Mouse (Mus musculus): Measurements from ENCODE around the gene Kit.

Gene Kit

DNA sequence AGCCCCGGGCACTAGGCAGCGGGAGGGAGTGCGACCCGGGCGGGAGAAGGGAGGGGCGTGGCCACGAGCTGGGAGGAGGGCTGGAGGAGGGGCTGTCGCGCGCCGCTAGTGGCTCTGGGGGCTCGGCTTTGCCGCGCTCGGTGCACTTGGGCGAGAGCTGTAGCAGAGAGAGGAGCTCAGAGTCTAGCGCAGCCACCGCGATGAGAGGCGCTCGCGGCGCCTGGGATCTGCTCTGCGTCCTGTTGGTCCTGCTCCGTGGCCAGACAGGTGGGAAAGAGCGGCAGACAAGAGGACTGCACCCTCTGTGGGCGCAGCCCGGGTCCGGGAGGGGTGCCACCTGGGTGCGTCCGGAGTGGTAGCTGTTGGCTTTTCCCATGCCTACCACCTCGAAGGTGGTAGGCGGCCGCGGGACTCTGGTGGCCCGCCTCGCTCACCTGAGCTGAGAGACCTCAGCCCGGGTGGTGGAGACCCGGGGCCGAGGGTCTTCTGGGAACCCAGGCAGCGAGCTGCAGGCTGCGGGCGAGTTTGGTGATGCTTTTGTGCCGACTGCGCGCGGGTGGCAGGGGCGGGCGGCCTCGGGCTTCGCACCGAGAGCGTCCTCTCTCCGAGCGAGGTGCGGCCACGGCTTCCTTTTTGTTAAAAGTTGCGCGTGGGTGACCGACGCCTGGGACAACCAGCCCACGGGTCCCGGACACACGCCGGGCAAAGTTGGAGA lies at the start of gene Kit:
Kit (plus strand) TSS at position 65 of the 715 bp plus-strand sequence.
- peak; percentile 38 to 57 for DNase-seq (ENCODE audit: low spot score in 2 of 2)

DNA sequence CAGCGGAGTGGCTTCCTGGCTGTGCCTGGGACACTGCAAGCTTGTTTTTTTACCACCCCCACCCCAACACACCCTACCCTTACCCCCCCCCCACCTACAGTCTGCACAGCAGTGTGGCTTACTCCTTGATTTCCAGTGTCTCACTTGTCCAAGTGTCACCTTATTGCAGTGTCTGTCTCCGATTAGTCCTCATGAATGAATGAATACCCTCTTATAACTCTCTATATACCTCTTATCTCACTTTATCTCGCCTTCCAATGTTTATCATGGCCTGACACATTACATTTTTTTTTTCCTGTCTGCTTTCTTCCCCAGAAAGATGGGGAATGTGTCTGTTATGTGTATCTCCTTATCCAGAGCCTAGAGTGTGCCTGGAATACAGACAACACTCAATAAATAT lies 38.6 kb upstream of the Kit start:
- DNase-seq (ENCODE audit: low spot score in 2 of 2) = no peak

DNA sequence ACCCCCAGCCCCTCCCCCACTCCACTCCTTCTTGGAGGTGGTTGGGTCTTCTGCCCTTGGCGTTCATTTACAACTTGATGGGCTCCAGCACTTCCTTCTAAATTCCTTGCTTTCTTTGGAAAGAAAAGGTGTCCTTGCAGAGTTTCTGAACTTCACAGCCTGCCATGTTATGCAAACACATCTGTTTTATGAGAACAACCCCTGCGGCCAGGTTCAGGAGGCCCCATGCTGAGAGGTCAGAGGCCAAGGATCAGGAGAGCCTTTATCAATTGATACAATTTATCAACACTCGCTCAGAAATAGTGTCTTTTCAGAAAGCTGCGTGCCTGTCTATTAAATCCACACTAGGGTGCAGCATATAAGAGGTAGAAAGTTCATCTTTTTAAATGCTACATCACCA lies 37.0 kb upstream of the Kit start:
- no peak for DNase-seq (ENCODE audit: low spot score in 2 of 2)

DNA sequence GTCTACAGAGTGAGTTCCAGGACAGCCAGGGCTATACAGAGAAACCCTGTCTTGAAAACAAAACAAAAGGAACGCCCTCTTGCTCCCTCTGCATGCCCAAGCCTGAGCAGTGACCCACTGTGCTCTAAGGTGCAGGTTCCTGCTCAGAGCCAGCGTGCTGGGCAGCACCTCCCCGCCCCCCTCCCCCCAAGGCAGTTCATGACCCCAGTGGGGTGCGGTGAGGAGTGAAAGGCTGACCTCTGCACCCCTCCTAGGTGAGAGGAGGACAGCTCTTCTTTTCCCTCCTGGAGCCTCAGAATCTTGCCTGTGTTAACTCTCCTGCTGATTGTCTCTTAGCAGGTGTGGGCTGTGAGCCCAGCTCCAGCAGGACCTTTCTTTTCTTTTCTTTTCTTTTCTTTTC lies 36.3 kb upstream of the Kit start:
- DNase-seq (ENCODE audit: low spot score in 2 of 2) = no peak

- no peak for DNase-seq (ENCODE audit: low spot score in 2 of 2)
Measured at GRCm38 (mm10) chr5:75539098-75539497, 35.6 kb upstream of the Kit start.

DNA sequence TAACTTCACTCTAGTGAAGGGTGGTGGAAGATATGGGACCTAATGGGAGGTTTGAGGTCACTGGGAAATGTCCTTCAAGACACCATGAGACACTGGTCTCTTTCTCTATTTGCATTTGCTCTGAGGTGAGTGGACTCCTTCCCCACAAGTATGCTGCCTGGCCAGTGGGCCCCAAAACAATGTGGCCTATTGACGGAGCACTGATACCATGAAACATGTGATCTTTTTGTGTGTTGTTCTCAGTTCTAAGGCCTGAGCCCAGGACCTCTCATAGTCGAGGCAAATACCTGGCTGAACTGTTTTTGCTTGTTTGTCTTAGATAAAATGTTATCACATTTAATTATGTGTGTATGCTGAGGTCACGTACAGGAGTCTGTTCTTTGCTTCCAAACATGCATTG lies 31.0 kb upstream of the Kit start:
- no peak for DNase-seq (ENCODE audit: low spot score in 2 of 2)

- no peak for DNase-seq (ENCODE audit: low spot score in 2 of 2)
Measured at GRCm38 (mm10) chr5:75544472-75545264, 30.0 kb upstream of the Kit start.

DNA sequence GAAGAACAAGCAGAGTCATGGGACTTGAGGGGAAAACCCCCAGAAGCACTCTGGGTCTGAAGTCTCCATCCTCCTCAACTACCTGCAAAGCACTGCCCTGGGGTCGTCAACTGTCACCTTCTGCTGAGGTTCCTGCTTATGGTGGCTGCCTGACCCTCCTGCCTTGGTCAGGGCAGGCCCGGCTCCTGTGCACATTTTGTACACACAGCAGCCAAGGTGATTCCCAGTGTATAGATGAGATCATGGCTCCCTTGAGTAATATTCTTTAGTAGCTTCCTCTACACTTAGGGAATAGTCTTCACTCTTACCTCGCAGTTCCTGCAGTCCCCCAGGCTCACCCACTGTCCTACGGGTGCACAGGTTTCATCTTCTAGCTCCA lies 29.5 kb upstream of the Kit start:
- DNase-seq (ENCODE audit: low spot score in 2 of 2) = no peak

DNA sequence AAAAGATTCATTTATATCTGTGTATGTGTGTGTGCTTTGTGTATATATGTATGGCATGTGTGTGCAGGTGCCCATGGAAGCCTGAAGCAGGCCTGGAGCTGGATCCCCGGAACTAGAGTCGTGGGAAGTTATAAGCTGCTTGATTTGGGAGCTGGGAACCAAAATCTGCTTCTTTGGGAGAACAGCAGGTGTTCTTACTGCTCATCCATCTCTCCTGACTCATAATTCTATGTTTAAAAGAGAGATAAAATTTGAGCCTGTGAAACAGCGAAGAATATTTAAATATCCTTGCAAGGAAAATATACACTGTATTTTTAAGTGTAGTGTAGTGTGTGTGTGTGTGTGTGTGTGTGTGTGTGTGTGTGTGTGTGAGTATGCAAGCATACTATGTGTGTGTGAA lies 21.7 kb upstream of the Kit start:
- no peak for DNase-seq (ENCODE audit: low spot score in 2 of 2)

DNA sequence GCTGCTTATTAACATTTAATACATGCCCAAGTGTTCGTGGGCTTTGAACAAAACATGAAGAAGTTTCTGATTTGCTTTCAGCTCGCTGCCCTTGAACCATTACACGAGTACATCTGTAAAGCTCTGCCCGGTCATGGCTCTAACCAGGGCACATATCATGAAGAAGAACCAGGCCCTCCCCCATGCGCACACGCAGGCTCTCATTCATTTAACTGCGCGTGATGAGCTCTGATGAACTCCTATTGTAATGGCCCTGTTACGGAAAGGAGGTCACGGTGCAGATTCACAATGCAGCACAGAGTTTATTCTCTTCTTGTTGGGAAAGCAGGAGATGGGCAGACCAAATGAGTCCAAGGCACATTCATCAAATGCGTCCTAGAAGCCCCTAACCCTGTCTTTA lies 17.1 kb upstream of the Kit start:
- no peak for DNase-seq (ENCODE audit: low spot score in 2 of 2)

GRCm38 (mm10) chr5:75559291-75559690 lies 15.4 kb upstream of the Kit start:
- no peak for DNase-seq (ENCODE audit: low spot score in 2 of 2)

- DNase-seq (ENCODE audit: low spot score in 2 of 2) = no peak
Measured at GRCm38 (mm10) chr5:75561231-75561630, 13.5 kb upstream of the Kit start.

DNA sequence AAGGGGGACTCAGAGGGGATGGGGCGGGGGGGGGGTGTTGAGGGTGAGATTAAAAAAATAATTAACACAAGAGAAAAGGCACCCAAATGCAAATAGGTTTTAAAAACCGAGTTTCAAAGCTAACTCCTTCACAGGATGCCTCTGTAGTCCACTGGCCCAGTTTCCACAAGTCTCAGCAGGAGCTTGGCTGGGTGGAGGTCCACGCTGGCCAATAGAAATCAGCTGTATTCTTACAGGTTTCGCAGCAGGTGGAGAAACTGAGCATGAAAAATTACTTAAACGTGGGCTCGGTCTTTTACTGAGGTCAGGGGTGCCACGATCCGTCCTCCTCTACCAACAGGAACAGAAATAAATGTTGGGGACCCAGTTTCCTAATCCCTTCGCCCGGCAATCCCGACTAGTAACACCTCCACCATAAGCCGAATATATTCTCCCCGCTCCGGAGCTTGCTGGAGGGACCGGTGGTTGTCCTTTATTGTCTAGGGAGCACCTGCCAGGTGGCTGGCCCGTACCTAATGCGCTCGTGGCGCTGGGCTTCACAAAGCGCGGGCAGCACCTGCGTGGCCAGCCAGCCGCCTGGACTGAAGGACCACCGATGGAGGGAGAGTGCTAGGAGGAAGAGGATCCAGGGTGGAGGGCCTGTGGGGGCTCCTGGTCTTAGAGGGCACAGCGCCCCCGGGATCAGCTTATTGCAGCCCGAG lies 415 bp upstream of the Kit start:
- DNase-seq (ENCODE audit: low spot score in 2 of 2) = no peak

DNA sequence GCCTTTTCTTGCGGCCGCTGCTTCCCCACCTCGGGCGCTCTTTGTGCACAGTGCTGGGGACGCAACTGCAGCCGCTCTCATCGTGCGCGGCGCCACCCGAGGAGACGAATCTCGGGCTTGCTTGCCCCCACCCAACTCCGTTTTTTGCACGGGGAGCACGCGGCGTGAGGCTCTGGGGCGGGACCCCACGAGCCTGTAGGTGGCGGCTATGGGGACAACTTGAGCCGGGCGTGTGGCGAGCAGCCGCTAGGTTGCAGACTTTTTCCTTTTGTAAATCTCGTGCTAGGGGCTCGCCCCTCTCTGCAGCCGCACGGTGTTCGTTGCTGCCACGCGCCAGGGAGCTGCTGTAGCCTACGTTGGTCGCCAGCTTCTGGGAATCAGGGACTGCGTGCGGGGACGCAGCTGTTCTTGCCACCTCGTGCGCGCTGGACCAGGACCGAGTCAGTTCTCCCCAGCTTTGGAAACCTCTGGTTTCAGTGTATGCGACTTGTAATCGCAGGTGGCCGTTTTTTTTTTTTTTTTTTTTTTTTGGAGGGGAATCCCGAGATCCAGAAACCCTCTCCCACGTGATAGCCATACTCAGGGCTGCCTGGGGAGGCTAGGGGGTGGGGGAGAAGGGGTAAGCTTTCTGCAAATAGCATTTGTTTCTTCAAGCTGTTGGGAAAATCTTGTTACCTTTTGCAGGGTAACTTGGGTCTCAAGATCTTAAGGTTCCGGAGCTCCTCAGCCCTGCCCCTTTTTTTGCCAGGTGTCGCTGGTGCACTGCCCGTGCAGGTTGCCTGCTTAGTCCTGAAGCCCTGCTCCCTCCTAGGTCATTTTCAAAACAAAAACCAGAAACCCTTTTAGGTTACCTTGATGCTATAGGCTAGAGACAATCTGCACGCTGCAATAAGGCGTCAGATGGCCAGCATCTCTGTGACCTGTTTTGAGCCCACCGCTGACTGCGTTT lies 1.1 kb downstream of the Kit start:
- peak; percentile 25 to 45 for DNase-seq (ENCODE audit: low spot score in 2 of 2)

- no peak for DNase-seq (ENCODE audit: low spot score in 2 of 2)
Measured at GRCm38 (mm10) chr5:75576741-75577140, 2.0 kb downstream of the Kit start.

DNA sequence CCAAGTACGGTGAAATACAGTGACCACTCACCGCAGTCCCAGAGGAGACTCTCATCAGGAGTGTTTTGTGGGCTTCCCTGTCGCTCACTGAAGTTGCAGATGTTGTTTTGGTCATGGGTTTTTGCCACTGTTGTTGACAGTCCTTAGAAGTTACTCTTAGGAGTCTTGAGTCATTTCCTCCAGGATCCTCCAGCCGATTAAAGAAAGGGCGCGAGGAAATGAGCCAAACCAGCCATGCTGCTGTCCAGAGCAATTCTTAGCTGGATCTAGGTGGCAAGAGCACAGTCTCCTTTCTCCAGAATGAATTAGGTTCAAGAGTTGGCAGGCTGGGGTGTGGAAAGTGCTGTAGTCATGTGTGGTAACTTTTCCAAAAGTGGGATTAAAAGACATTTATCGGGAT lies 3.4 kb downstream of the Kit start:
- DNase-seq (ENCODE audit: low spot score in 2 of 2) = no peak

DNA sequence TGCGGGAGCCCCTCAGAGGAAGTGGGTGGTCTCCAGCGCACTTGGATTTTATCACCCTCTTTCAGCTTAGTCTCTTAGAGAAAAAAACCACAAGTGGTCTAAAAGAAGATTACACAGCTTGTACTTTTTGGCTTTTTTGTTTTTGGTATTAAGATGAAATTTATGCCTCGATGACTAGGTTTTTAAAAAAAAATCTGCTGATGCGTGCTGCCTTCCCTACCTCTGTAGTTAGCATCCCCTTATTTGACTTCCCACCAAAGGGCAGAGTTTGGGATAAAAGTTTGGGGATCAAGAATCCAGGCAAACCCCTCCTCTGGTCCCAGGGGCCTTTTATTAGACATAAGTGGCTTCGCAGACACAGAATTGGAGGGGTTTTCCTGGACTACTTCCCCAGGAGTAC lies 4.5 kb downstream of the Kit start:
- no peak for DNase-seq (ENCODE audit: low spot score in 2 of 2)

DNA sequence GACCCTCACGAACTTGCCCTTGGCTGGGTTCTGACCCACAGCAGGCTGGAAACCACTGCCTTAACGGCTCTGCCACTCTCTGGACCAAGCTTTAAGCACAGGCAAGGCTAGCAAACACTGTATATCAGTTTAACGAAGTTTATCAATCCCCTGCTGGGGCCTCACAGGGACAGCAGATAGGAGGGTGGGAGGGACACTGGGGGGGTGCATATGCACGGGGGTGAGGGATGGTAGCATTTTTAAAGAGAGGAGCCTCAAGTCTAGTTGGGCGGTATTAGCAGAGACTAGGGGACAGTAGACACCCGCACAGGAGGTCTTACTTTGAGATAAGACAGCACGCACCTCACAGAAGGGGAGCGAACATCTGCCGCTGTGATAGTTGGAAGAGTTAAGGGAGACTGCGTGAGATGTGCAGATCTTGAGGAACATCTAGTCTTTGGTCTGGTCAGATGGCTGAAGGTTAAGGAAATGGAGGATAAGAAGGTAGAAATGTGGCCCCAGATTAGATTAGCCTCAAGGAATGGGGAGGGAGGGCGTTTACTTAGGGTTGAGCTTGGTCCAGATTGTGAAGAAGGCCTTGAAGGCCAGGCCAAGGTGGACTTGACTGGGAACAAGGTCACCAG lies 5.0 kb downstream of the Kit start:
- no peak for DNase-seq (ENCODE audit: low spot score in 2 of 2)

DNA sequence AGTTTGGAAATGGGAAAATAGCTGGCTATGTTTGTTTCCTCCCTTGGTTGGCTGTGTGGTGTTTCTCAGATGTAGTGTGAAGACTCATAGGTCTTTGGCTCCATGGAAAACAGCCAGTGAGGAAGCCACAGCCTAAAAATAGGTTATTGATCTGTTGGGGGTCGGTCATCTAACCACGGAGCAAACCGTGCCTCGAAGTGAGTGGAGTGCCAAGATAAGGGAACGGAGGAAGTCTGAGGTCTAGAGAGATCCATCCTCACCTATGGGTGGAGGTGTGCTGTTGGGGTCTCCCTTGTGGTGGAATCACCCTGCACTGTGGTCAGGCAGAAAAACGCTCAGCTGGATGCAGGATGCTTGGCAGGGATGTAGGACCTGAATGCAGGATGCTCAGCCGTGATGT lies 7.2 kb downstream of the Kit start:
- no peak for DNase-seq (ENCODE audit: low spot score in 2 of 2)

GRCm38 (mm10) chr5:75587781-75588180 lies 13.1 kb downstream of the Kit start:
- DNase-seq (ENCODE audit: low spot score in 2 of 2) = no peak

All from frontal cortex, postnatal 14 days (tissue).